Mouse (Mus musculus) CH12F3 (cell line): ENCODE measurements around the gene Fthl17c.
"Not testable (repeated sequence)": the region's sequence is repeated elsewhere in the genome, so short reads cannot be mapped to it uniquely, and the experiment has no call there.

Experiments used
- in situ Hi-C: fragments of 300-500 bp; cut with MboI; formaldehyde crosslinking; loops from 2 replicates; pipeline ENCODE4 v1.14.3; 2020; ENCODE audit warnings: low sequenced_read_pairs

Fthl17c gene

DNA sequence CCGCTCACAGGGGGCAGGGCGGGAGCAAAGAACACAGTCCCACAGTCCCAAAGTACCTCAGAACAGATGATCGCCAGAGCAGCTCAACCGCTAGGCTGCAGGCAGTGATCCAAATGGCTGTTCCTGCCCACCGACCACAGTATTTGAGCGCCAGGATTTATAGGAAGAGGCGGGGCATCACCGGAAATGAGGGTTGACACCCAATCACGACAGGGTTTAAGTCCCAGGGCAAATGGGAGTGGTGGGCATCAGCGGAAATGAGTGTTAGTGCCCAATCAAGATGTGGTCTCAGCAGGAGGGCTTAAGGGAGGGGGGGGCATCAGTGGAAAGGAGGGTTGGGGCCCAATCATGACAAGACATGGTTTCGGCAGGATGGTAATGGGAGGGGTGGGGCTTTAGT lies at the start of gene Fthl17c:
Gene Fthl17c, minus strand, starts transcription at position 101 of the 400 bp plus-strand sequence.
- in situ Hi-C loops: not testable (repeated sequence)

DNA sequence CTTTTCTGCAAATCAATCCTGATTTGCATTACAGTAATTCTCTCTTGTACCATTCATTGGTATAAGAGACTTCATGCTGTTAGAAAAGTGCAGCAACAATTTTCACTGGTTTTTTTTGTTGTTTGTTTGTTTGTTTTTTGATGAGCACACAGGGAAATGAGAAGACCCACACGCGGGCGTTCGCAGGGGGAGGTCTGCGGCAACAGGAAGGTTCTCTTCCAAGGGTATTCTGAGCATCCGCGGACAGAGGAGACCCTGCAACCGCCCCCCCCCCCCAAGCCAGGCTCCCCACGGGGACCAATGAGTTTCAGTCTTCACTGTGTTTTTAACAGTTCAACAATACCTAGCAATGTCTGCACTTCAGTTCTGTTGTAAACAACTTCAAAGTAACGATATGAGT lies 43.1 kb upstream of the Fthl17c start:
- in situ Hi-C loops: no loop called here

GRCm38 (mm10) chrX:9016079-9016478 lies 39.7 kb upstream of the Fthl17c start:
- in situ Hi-C loops: no loop called here

- in situ Hi-C loops: not testable (repeated sequence)
These were observed 10.3 kb upstream of the Fthl17c start, which contains the start of gene Fthl17d for GRCm38 (mm10) chrX:8986655-8987054. Gene Fthl17d, minus strand, starts transcription at chrX:8986755.

DNA sequence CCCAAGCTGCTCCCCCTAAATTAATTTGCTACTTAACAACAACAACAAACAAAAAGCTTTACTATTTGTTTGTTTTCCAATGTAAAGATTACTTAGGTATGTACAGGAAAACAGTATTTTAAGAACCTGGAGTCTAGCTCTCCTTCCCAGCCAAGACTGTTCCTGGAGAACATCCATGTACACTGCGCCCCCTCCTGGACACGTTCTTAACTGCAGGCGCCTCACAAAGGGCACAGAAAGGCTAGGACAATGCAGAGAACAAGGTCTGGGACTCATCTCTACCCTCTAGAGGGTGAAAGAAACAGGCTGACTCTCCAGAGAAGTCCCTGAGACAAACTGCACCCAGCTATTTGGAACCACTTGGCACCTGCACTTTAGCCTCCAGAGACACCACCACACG lies 11.7 kb downstream of the Fthl17c start:
- in situ Hi-C loops: not testable (repeated sequence)

- in situ Hi-C loops: not testable (repeated sequence)
These were observed 13.5 kb downstream of the Fthl17c start, which contains the start of gene Fthl17b for GRCm38 (mm10) chrX:8962875-8963274. Gene Fthl17b, minus strand, starts transcription at chrX:8962975.

- in situ Hi-C loops: not testable (repeated sequence)
These were observed 28.1 kb downstream of the Fthl17c start for GRCm38 (mm10) chrX:8948130-8948805.

GRCm38 (mm10) chrX:8944041-8944440 lies 32.3 kb downstream of the Fthl17c start:
- in situ Hi-C loops: no loop called here

- in situ Hi-C loops: no loop called here
These were observed 49.1 kb downstream of the Fthl17c start for GRCm38 (mm10) chrX:8927308-8927707.
